Mouse (Mus musculus) frontal cortex, postnatal 14 days (tissue): ENCODE data around the gene Ccdc63.

Experiments
- DNase-seq, 2 experiments: peaks; one replicate each; pipeline ENCODE4 v3.0.0; 2022; ENCODE audit warnings: low spot score in 2 of 2

Gene Ccdc63

GRCm38 (mm10) chr5:122086121-122086520 lies 54.5 kb downstream of the Ccdc63 start:
- DNase-seq: no peak

- DNase-seq: no peak
Measured at GRCm38 (mm10) chr5:122085291-122085690, 55.3 kb downstream of the Ccdc63 start.

- DNase-seq: no peak
Measured at GRCm38 (mm10) chr5:122084470-122084869, 56.2 kb downstream of the Ccdc63 start.

GRCm38 (mm10) chr5:122083282-122083681 lies 57.3 kb downstream of the Ccdc63 start:
- DNase-seq: no peak

GRCm38 (mm10) chr5:122081471-122081870 lies 59.2 kb downstream of the Ccdc63 start:
- no peak for DNase-seq

- DNase-seq: peak; percentile 77
Measured at GRCm38 (mm10) chr5:122080930-122081329, 59.7 kb downstream of the Ccdc63 start.

- DNase-seq: no peak
Measured at GRCm38 (mm10) chr5:122079796-122080195, 60.8 kb downstream of the Ccdc63 start.

- DNase-seq: no peak
Measured at GRCm38 (mm10) chr5:122077244-122077643, 63.4 kb downstream of the Ccdc63 start.

GRCm38 (mm10) chr5:122075736-122076135 lies 64.9 kb downstream of the Ccdc63 start:
- no peak for DNase-seq

- DNase-seq: no peak
Measured at GRCm38 (mm10) chr5:122071997-122072396, 68.6 kb downstream of the Ccdc63 start.

- no peak for DNase-seq
Measured at GRCm38 (mm10) chr5:122070963-122071800, 69.4 kb downstream of the Ccdc63 start.

GRCm38 (mm10) chr5:122068563-122068962 lies 72.1 kb downstream of the Ccdc63 start:
- no peak for DNase-seq

GRCm38 (mm10) chr5:122063204-122063933 lies 77.3 kb downstream of the Ccdc63 start:
- peak in 1 of 2 experiments; percentile 59 for DNase-seq

- no peak for DNase-seq
Measured at GRCm38 (mm10) chr5:122062479-122062878, 78.1 kb downstream of the Ccdc63 start.

- no peak for DNase-seq
Measured at GRCm38 (mm10) chr5:122060767-122061333, 79.8 kb downstream of the Ccdc63 start.

- peak in 1 of 2 experiments; percentile 42 for DNase-seq
Measured at GRCm38 (mm10) chr5:122059060-122060017, 81.3 kb downstream of the Ccdc63 start.
